Mouse (Mus musculus) hindbrain, embryonic 13.5 days (tissue): ENCODE measurements at regions not wholly inside any gene's neighbourhood (a gene's known extent, or its start where the extent isn't known, plus 50 kb on each side); places are given as distances from the start of the nearest gene placed in this dataset.
A peak's percentile ranks its signal among the peaks of the same experiment; 100 is the strongest.

Experiments
- ATAC-seq: fragments of 200-750 bp; cut with Nextera tagmentation; 2 replicates; pipeline ENCODE4 v1.8.0; 2017; ENCODE audit warnings: moderate TSS enrichment; ENCODE audit not compliant: low FRiP score
- H3K27ac ChIP-seq: fragments of 300-500 bp; sonication (generic); 2 replicates; pipeline ENCODE4 v1.5.1; 2015; ENCODE audit warnings: inconsistent platforms, mild to moderate bottlenecking, moderate library complexity
- H3K27me3 ChIP-seq: fragments of 300-500 bp; sonication (generic); 2 replicates; pipeline ENCODE4 v1.6.1; 2015; ENCODE audit warnings: mild to moderate bottlenecking, inconsistent platforms
- H3K36me3 ChIP-seq: fragments of 300-500 bp; sonication (generic); 2 replicates; pipeline ENCODE4 v1.6.1; 2015; ENCODE audit warnings: mild to moderate bottlenecking, inconsistent platforms
- H3K4me1 ChIP-seq: fragments of 300-500 bp; sonication (generic); replicated peaks from 2 replicates; pipeline ENCODE4 v1.6.1; 2015; ENCODE audit warnings: inconsistent platforms
- H3K4me2 ChIP-seq: fragments of 300-500 bp; sonication (generic); 2 replicates; pipeline ENCODE4 v1.6.1; 2015; ENCODE audit warnings: inconsistent platforms, mild to moderate bottlenecking, moderate library complexity
- H3K4me3 ChIP-seq: fragments of 300-500 bp; sonication (generic); 2 replicates; pipeline ENCODE4 v1.5.1; 2015; ENCODE audit warnings: mild to moderate bottlenecking, inconsistent platforms
- H3K9ac ChIP-seq: fragments of 300-500 bp; sonication (generic); 2 replicates; pipeline ENCODE4 v1.6.1; 2015; ENCODE audit warnings: mild to moderate bottlenecking, inconsistent platforms
- H3K9me3 ChIP-seq: fragments of 300-500 bp; sonication (generic); 2 replicates; pipeline ENCODE4 v1.6.1; 2016; ENCODE audit warnings: inconsistent platforms
- WGBS: fragments of 180-500 bp; shearing (Covaris S2); methylation state at CpG from one replicate; pipeline ENCODE4 v1.1.7; 2015; 5-methylcytosine and 5-hydroxymethylcytosine counted together

DNA sequence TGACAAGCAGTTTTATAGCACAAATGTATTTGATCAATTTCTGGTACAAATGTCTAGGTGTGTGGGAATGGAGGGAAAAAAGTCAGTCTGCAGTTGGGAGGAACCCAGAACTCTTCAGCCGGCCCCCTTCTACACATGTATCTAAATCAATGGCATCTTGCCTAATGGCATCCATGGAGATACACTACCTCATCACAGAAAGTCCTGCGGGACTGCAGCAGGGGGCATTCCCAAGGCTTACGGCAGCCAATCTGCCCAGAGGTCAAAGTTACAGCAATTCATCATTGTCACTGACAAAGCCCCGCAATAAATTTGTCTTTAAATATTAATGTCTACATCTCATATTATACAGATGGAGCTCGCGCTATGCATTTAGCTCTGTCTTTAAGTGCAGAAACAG lies 135.7 kb upstream of the Arhgap5 start:
- H3K9me3 ChIP-seq: no peaks in the 10 kb centered on the region
- H3K27ac ChIP-seq: no peak overlapping the region
- no peaks in the 10 kb centered on the region for H3K27me3 ChIP-seq
- no peak overlapping the region for H3K4me3 ChIP-seq
- ATAC-seq: peak; percentile 52; the same call in 1 of the 2 replicates
- no peaks in the 10 kb centered on the region for H3K36me3 ChIP-seq
- H3K9ac ChIP-seq: no peak overlapping the region
- 29% methylated on average over 6 of the region's 6 CpGs for WGBS
- peaks cover 18% of the 10 kb centered on the region for H3K4me1 ChIP-seq
- H3K4me2 ChIP-seq: no peak overlapping the region

DNA sequence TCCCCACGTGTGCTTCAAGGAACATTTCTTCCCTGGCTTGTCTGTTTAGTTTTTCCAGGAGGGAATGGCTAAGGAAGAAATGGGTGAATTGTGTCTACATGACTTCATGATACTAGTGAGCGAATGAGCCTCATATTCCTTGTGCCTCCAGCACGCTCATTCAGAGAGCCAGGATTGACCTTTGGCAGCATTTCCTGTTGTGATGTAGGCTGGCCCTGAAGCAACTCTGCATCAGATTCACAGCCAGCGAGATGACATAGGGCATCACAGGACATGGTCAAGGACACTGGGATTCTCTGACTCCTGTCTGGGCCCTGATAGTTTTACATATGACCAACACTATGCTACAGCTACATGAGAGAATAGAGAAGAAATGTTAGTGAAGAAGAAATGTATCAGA lies 135.3 kb upstream of the Arhgap5 start:
- WGBS: 61% methylated on average over 4 of the region's 4 CpGs
- no peaks in the 10 kb centered on the region for H3K36me3 ChIP-seq
- H3K9ac ChIP-seq: no peak overlapping the region
- H3K4me2 ChIP-seq: no peak overlapping the region
- no peaks in the 10 kb centered on the region for H3K27me3 ChIP-seq
- H3K4me1 ChIP-seq: peaks cover 18% of the 10 kb centered on the region
- H3K4me3 ChIP-seq: no peak overlapping the region
- no peaks in the 10 kb centered on the region for H3K9me3 ChIP-seq
- H3K27ac ChIP-seq: peak overlapping the region; percentile 66; the same call in 1 of the 2 replicates
- ATAC-seq: no peak

- H3K27ac ChIP-seq: no peak overlapping the region
- H3K9me3 ChIP-seq: no peaks in the 10 kb centered on the region
- no peak overlapping the region for H3K4me2 ChIP-seq
- peaks cover 18% of the 10 kb centered on the region for H3K4me1 ChIP-seq
- ATAC-seq: no peak
- H3K9ac ChIP-seq: no peak overlapping the region
- no peaks in the 10 kb centered on the region for H3K36me3 ChIP-seq
- no peak overlapping the region for H3K4me3 ChIP-seq
- WGBS: 87% methylated on average over 12 of the region's 12 CpGs
- H3K27me3 ChIP-seq: no peaks in the 10 kb centered on the region
Measured at GRCm38 (mm10) chr12:52370153-52370710, 133.5 kb upstream of the Arhgap5 start.

DNA sequence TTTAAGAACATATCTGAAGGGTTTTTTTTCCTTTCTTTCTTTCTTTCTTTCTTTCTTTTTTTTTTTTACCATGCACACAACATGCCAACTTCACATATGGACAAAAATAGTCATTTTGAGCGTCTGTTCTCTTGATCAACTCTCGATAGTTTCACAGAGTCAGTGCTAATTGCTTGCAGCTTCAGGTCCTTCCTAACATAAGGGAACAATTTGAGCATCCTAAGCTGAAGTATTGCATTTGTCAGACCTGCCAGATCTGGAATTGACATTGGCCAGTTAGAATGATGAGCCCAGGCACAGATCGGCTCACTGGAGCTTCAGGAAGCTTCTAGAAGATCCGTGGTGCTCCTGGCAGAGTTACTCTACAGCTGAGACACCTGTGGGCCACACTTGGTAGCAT lies 128.7 kb upstream of the Arhgap5 start:
- no peak overlapping the region for H3K4me2 ChIP-seq
- no peak overlapping the region for H3K27ac ChIP-seq
- H3K36me3 ChIP-seq: no peaks in the 10 kb centered on the region
- ATAC-seq: no peak
- no peak overlapping the region for H3K9ac ChIP-seq
- H3K4me3 ChIP-seq: no peak overlapping the region
- no peaks in the 10 kb centered on the region for H3K27me3 ChIP-seq
- H3K4me1 ChIP-seq: peaks cover 16% of the 10 kb centered on the region
- WGBS: 90% methylated on average over 4 of the region's 4 CpGs
- no peaks in the 10 kb centered on the region for H3K9me3 ChIP-seq

DNA sequence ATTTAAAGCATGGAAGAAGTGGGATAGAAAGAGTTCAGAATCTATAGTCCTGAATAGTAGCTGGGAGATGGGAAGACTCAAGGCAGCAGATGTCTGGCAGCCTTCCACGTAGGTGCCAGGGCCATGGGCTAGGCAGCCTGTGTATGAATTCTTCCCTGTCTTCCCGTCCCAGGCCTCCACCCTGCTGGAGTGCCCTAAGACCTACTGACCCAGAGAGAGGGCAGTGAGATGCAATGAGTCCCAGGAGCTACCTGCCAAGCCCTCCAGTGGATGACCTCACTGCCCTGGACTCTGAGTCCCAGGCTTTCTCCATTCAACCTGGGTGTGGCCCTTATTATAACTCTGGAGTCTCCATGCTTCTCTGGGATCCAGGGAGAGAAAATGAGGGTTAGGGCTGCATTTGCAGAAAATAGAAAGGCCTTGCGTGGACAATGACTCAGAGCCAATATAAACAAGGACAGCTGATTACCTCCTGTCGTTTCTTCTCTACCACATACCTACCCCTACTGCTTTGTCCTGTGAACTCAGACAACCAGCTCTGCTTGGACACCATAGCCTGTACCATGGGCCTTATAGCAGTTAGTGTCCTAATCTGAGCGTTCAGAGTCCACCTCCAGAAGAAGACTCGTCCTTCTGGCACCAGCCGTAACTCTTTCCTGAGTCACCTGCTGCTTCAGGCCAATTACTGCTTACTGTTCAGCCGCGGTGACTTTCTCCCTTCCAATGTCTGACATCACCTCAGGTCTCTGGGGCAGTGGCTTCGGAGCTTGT lies 126.9 kb upstream of the Arhgap5 start:
- no peak for ATAC-seq
- H3K27ac ChIP-seq: no peak overlapping the region
- no peak overlapping the region for H3K9ac ChIP-seq
- no peak overlapping the region for H3K4me3 ChIP-seq
- H3K4me1 ChIP-seq: peaks cover 33% of the 10 kb centered on the region
- no peaks in the 10 kb centered on the region for H3K27me3 ChIP-seq
- no peaks in the 10 kb centered on the region for H3K9me3 ChIP-seq
- H3K4me2 ChIP-seq: no peak overlapping the region
- 80% methylated on average over 10 of the region's 10 CpGs for WGBS
- H3K36me3 ChIP-seq: no peaks in the 10 kb centered on the region

DNA sequence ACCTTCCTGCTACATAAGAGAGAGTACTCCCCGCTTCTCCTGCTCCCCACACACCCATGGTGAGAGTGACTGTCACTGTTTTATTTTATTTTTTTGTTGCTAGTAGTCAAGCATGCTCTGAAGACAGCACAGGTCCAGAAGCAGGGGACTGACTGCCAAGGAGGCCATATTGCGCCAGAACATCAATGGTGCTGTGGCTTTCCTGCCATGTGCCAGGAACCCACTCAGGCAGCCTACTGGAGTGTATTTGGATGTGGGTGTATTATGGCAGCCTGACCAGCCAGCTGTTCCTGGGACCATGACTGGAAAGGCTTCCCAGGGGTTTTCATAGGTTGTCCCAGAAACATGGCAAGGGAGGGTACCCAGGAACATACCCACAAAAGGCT lies 126.3 kb upstream of the Arhgap5 start:
- H3K36me3 ChIP-seq: no peaks in the 10 kb centered on the region
- no peak for ATAC-seq
- no peaks in the 10 kb centered on the region for H3K9me3 ChIP-seq
- no peak overlapping the region for H3K4me2 ChIP-seq
- 92% methylated on average over 2 of the region's 2 CpGs for WGBS
- H3K9ac ChIP-seq: no peak overlapping the region
- no peak overlapping the region for H3K27ac ChIP-seq
- H3K4me3 ChIP-seq: no peak overlapping the region
- peaks cover 39% of the 10 kb centered on the region for H3K4me1 ChIP-seq
- no peaks in the 10 kb centered on the region for H3K27me3 ChIP-seq

DNA sequence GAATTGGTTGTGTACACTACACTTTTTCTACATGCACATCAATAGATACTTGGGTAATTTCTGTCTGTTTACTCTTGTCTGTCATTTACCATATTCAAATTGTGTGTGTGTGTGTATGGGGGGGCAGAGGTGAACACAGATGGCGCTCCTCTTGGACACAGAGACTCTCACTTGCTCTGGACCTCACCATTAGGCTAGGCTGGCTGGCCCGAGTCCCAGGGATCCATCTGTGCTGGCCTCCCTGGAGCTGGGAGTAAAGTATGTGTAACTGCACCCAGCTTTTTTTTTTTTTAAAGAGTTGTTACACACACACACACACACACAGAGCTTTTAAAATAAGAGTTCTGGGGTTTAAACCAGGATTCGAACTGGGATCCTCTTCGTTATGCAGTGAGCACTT lies 124.5 kb upstream of the Arhgap5 start:
- Histone ChIP-seq H3K36me3 (no peaks in the 10 kb centered on the region), H3K4me3 (no peak overlapping the region), H3K9ac (no peak overlapping the region), H3K27ac (peak overlapping the region; percentile 80; the same call in 1 of the 2 replicates), H3K4me1 (peaks cover 52% of the 10 kb centered on the region), H3K4me2 (no peak overlapping the region), H3K9me3 (no peaks in the 10 kb centered on the region), H3K27me3 (no peaks in the 10 kb centered on the region)
- WGBS: 81% methylated on average over 4 of the region's 4 CpGs
- ATAC-seq: no peak

- H3K9me3 ChIP-seq: no peaks in the 10 kb centered on the region
- H3K27ac ChIP-seq: peak overlapping the region; percentile 80
- WGBS: 24% methylated on average over 5 of the region's 5 CpGs
- no peaks in the 10 kb centered on the region for H3K36me3 ChIP-seq
- peaks cover 52% of the 10 kb centered on the region for H3K4me1 ChIP-seq
- H3K9ac ChIP-seq: no peak overlapping the region
- no peaks in the 10 kb centered on the region for H3K27me3 ChIP-seq
- ATAC-seq: 0 out of 2 replicates have a peak, but pooled peaks have one; percentile 30
- no peak overlapping the region for H3K4me2 ChIP-seq
- H3K4me3 ChIP-seq: no peak overlapping the region
Measured at GRCm38 (mm10) chr12:52379960-52380359, 123.8 kb upstream of the Arhgap5 start.

DNA sequence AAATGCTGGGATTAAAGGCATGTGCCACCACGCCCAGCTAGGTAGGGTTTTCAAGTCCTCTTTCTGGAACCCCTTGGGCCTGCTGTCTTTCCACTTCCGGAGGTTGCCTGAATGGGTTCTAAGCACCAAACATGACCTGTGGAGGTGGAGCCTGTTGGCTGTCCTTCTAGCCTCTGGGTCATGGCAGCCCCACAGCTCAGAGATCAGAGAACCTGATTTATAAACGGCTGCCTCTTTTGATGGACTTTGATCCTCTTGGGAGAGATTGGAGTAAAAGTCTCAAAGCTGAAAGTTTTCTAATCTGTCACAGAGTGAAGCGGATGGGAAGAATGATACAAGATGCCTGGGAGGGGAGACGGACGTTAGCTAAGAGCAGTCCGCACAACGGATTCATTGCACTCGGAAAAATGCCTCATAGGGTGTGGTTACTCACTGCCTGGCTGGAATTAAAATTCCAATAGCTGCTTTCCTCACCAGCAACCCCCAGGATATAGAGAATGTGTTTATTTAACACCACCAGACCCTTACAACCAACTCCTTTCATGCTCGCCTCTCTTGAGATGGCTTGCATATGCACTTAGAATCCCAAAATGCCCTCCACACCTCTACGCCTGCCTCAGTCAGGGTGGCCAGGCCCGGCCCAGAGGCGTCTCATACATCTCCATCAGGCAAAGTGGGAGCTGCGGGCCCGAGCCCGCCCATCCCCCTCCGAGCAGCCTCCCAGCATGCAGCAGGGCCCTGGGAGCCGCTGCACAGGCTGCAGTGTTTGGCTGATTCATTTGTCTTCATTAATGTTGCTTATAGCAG lies 122.4 kb upstream of the Arhgap5 start:
- Histone ChIP-seq H3K9ac (peak overlapping the region; percentile 51; the same call in 1 of the 2 replicates), H3K4me3 (no peak overlapping the region), H3K4me2 (no peak overlapping the region), H3K9me3 (no peaks in the 10 kb centered on the region), H3K36me3 (no peaks in the 10 kb centered on the region), H3K27me3 (no peaks in the 10 kb centered on the region), H3K4me1 (peaks cover 50% of the 10 kb centered on the region), H3K27ac (peak overlapping the region; percentile 80)
- 35% methylated on average over 18 of the region's 18 CpGs for WGBS
- peak; percentile 83 for ATAC-seq

DNA sequence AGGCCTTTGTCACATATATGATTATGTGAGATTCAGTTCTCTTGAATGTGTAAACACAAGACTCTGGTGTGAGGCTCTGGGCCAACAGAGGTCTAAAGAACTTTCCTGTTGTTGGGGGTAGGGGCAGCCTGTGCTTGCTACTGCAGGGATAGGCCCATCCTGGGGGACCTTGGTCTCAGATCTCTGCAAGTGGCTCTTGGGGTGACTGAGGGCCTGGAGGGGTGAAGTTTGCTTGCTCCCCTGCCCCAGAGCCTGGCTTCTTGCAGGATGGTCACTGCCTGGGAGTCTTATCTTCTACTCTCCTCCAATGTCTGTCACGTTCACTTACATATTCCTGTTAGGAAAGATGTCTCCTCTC lies 121.8 kb upstream of the Arhgap5 start:
- Histone ChIP-seq H3K27me3 (no peaks in the 10 kb centered on the region), H3K9ac (no peak overlapping the region), H3K36me3 (no peaks in the 10 kb centered on the region), H3K27ac (peak overlapping the region; percentile 80), H3K4me3 (no peak overlapping the region), H3K4me2 (no peak overlapping the region), H3K9me3 (no peaks in the 10 kb centered on the region), H3K4me1 (peaks cover 46% of the 10 kb centered on the region)
- no peak for ATAC-seq
- 73% methylated on average over 1 of the region's 1 CpGs for WGBS

DNA sequence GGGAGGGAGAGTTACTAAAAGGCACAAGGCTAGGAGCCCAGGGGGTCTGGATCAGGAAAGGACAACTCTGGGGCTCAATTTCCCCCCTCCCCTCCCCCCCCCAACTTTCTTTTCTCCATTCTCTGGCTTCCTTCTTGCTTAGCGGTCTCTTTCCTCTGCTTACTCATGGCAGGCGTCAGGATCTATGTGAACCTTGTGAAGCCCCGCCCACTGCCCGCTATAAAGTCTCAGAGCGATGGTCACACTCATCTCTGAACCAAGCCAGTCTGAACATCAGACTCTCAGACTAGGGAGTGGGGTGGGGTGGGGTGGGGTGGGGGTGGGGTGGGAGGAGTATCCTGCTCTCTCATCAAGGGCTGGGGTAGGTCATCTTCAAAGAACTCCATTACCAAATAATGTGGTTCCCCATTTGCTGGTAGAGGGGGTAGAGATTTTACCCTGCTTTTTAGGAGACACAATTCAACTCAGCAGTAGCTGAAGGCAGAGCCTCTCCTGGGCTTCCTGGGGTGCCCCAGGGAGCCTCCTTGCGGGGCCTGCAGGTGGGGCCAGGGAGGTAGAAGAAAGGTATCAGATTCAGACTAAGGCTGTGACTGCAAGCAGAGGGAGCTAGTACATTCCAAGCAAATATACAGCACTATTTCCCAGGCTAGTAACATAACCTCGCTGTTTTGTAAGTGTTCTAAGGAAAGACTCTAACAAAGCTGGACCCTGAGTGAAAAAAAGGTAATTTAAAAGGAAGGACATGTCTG lies 120.8 kb upstream of the Arhgap5 start:
- no peak; the same call in 1 of the 2 replicates for ATAC-seq
- Histone ChIP-seq H3K4me2 (no peak overlapping the region), H3K4me3 (no peak overlapping the region), H3K36me3 (no peaks in the 10 kb centered on the region), H3K27me3 (no peaks in the 10 kb centered on the region), H3K27ac (0 out of 2 replicates have a peak overlapping the region, but pooled peaks have one; percentile 80), H3K9ac (no peak overlapping the region), H3K9me3 (no peaks in the 10 kb centered on the region), H3K4me1 (peaks cover 41% of the 10 kb centered on the region)
- WGBS: 16% methylated on average over 7 of the region's 7 CpGs

DNA sequence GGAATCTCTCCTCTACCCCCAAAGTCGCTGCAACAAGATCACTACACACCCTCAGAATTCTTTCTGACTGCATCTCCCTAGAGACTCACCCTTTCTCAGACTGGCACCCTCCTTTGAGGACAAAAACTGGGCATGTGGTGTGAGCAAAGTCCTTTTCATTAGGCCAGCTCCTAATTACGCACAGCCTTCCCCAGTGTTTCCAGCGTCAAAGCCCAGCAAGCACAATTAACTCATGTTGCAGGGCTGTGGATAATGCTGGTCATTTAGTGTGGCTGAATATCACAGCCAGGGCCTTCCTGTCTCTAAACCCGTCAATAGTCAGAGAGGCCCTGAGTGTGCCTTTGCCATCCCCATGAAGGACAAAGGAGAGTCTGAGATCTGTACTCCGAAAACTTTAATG lies 114.2 kb upstream of the Arhgap5 start:
- Histone ChIP-seq H3K4me2 (no peak overlapping the region), H3K4me3 (no peak overlapping the region), H3K27ac (0 out of 2 replicates have a peak overlapping the region, but pooled peaks have one; percentile 23), H3K27me3 (no peaks in the 10 kb centered on the region), H3K4me1 (peaks cover 19% of the 10 kb centered on the region), H3K9ac (no peak overlapping the region), H3K36me3 (no peaks in the 10 kb centered on the region), H3K9me3 (no peaks in the 10 kb centered on the region)
- ATAC-seq: no peak
- WGBS: 45% methylated on average over 5 of the region's 5 CpGs
